Comparison of ENCODE assay signal across 8 mouse cellular contexts in genomic region chr12:70973831-70974230, GRCm38 (mm10). TPM values are rescaled to one million over a fixed set of nuclear protein-coding genes. Genes with fewer than 3 reads are reported as not detected.
DNase-seq lines count a peak whose midpoint lies in the region; ATAC-seq lines count a peak whose summit lies in the region.

No protein-coding gene starts in this region.

- peak overlapping the region; percentile 57 for H3K4me2 ChIP-seq in heart, embryonic 14.5 days (ENCODE audit: low read length)
- H3K4me2 ChIP-seq in forebrain, embryonic 13.5 days, result peak overlapping the region; percentile 49
- peak overlapping the region; percentile 73 for H3K4me2 ChIP-seq in liver, embryonic 15.5 days

- intact Hi-C loops in heart, postnatal 14 days (cut with DNase I), result loop anchor here (5.0 kb wide), 1 partner anchor 163 kb away; the partner anchor contains the start of genes 2700049A03Rik and Timm9

- 84% methylated on average over 4 of the region's 4 CpGs for WGBS in heart, embryonic 14.5 days
- 95% methylated on average over 4 of the region's 4 CpGs for WGBS in forebrain, embryonic 13.5 days
- WGBS in liver, embryonic 15.5 days (ENCODE audit: insufficient replicate concordance), result 61% methylated on average over 4 of the region's 4 CpGs

- no peaks in the 10 kb centered on the region for H3K27me3 ChIP-seq in heart, embryonic 14.5 days (ENCODE audit: control insufficient read depth, insufficient read depth, low read length)
- H3K27me3 ChIP-seq in forebrain, embryonic 13.5 days, result no peaks in the 10 kb centered on the region
- H3K27me3 ChIP-seq in liver, embryonic 15.5 days, result no peaks in the 10 kb centered on the region

- peak overlapping the region in 1 of 2 experiments; percentile 81; a peak in 1 of 4 replicates for H3K4me3 ChIP-seq in heart, embryonic 14.5 days (ENCODE audit: control insufficient read depth in 1 of 2, insufficient read depth in 1 of 2, low read depth in 1 of 2, low read length in 2 of 2)
- H3K4me3 ChIP-seq in forebrain, embryonic 13.5 days, result no peak overlapping the region
- H3K4me3 ChIP-seq in liver, embryonic 15.5 days (replicated peaks), result peak overlapping the region; percentile 92

- no peaks in the 10 kb centered on the region for H3K9me3 ChIP-seq in heart, embryonic 14.5 days (ENCODE audit: control insufficient read depth, low read length)
- no peaks in the 10 kb centered on the region for H3K9me3 ChIP-seq in forebrain, embryonic 13.5 days (replicated peaks)
- no peaks in the 10 kb centered on the region for H3K9me3 ChIP-seq in liver, embryonic 15.5 days (replicated peaks)

- H3K9ac ChIP-seq in heart, embryonic 14.5 days (ENCODE audit: low read length), result no peak overlapping the region
- H3K9ac ChIP-seq in forebrain, embryonic 13.5 days, result no peak overlapping the region
- no peak overlapping the region for H3K9ac ChIP-seq in liver, embryonic 15.5 days

- H3K36me3 ChIP-seq in heart, embryonic 14.5 days (ENCODE audit: control insufficient read depth, insufficient read depth, low read length), result peaks cover 7% of the 10 kb centered on the region; the same call in 1 of the 2 replicates
- H3K36me3 ChIP-seq in forebrain, embryonic 13.5 days (ENCODE audit: poor library complexity, severe bottlenecking), result peaks cover 8% of the 10 kb centered on the region
- peaks cover 8% of the 10 kb centered on the region for H3K36me3 ChIP-seq in liver, embryonic 15.5 days (replicated peaks)

- no peak for ATAC-seq in heart, embryonic 14.5 days (ENCODE audit: insufficient number of reproducible peaks, insufficient read depth, low FRiP score, low read depth)
- no peak for ATAC-seq in forebrain, embryonic 13.5 days
- ATAC-seq in liver, embryonic 15.5 days (ENCODE audit: insufficient read depth), result no peak

- peaks cover 4 to 10% of the 10 kb centered on the region in 2 experiments; a peak in 3 of 4 replicates for H3K4me1 ChIP-seq in heart, embryonic 14.5 days (ENCODE audit: control insufficient read depth in 2 of 2, insufficient read depth in 2 of 2, low read length in 2 of 2)
- H3K4me1 ChIP-seq in forebrain, embryonic 13.5 days, result peaks cover 14% of the 10 kb centered on the region
- peaks cover 30% of the 10 kb centered on the region for H3K4me1 ChIP-seq in liver, embryonic 15.5 days (replicated peaks)

- no peak for DNase-seq in heart, postnatal 14 days
- DNase-seq in ES-CJ7 (ENCODE audit: low read depth, low spot score), result peak; percentile 39
- DNase-seq in layer of hippocampus, adult 8-10 months (ENCODE audit: low spot score in 2 of 2), result no peak
- DNase-seq in adrenal gland, adult 2 months, result no peak
- DNase-seq in layer of hippocampus, adult 11-12 months (ENCODE audit: low spot score), result no peak

- H3K27ac ChIP-seq in heart, embryonic 14.5 days (replicated peaks in 1 of 2; ENCODE audit: control insufficient read depth in 1 of 2, insufficient read depth in 1 of 2, low read depth in 2 of 2, low read length in 2 of 2), result peak overlapping the region; percentile 88 to 97; a peak in 3 of 4 replicates
- no peak overlapping the region for H3K27ac ChIP-seq in forebrain, embryonic 13.5 days
- H3K27ac ChIP-seq in liver, embryonic 15.5 days (replicated peaks), result peak overlapping the region; percentile 97

RNA-seq across cellular contexts. Expression of gene Psma3, which starts 0.6 kb away (rescaled TPM):
- polyA plus RNA-seq in heart, embryonic 14.5 days (2014; fragmentation: Nextera tagmentation; extraction: Ambion mirVana), result 427 and 453 TPM in 2 replicates
- 100 to 1,000 TPM; 218 to 231 TPM for total RNA-seq in heart, postnatal 14 days (2021)
- 640 and 646 TPM in 2 replicates for polyA plus RNA-seq in forebrain, embryonic 13.5 days (2015; fragmentation: Nextera tagmentation; extraction: Ambion mirVana)
- 343 TPM in 2 replicates for polyA plus RNA-seq in liver, embryonic 15.5 days (2015; fragmentation: Nextera tagmentation; extraction: Ambion mirVana)
- 100 to 1,000 TPM; 177 to 217 (median 209) TPM for total RNA-seq in layer of hippocampus, adult 8-10 months (2022)
- 100 to 1,000 TPM; 369 to 448 TPM for total RNA-seq in adrenal gland, adult 2 months (2021)
- 6.2 and 6.8 TPM in 2 replicates for polyA plus RNA-seq in adrenal gland, adult 2 months (2012; rRNA removed)

RNA-seq across cellular contexts. Expression of gene Actr10, which starts 36.2 kb away (rescaled TPM):
- 208 and 222 TPM in 2 replicates for polyA plus RNA-seq in heart, embryonic 14.5 days (2014; fragmentation: Nextera tagmentation; extraction: Ambion mirVana)
- 100 to 1,000 TPM; 136 to 141 TPM for total RNA-seq in heart, postnatal 14 days (2021)
- 272 and 281 TPM in 2 replicates for polyA plus RNA-seq in forebrain, embryonic 13.5 days (2015; fragmentation: Nextera tagmentation; extraction: Ambion mirVana)
- 94.4 and 105 TPM in 2 replicates for polyA plus RNA-seq in liver, embryonic 15.5 days (2015; fragmentation: Nextera tagmentation; extraction: Ambion mirVana)
- 100 to 1,000 TPM; 148 to 170 (median 156) TPM for total RNA-seq in layer of hippocampus, adult 8-10 months (2022)
- 100 to 1,000 TPM; 192 to 229 TPM for total RNA-seq in adrenal gland, adult 2 months (2021)
- 7.4 and 11.1 TPM in 2 replicates for polyA plus RNA-seq in adrenal gland, adult 2 months (2012; rRNA removed)

RNA-seq across cellular contexts. Expression of gene Arid4a, which starts 42.0 kb away (rescaled TPM):
- 23.3 and 29.5 TPM in 2 replicates for polyA plus RNA-seq in heart, embryonic 14.5 days (2014; fragmentation: Nextera tagmentation; extraction: Ambion mirVana)
- total RNA-seq in heart, postnatal 14 days (2021), result 10 to 100 TPM; 16.9 TPM
- polyA plus RNA-seq in forebrain, embryonic 13.5 days (2015; fragmentation: Nextera tagmentation; extraction: Ambion mirVana), result 51.1 and 52.0 TPM in 2 replicates
- 20.7 and 20.8 TPM in 2 replicates for polyA plus RNA-seq in liver, embryonic 15.5 days (2015; fragmentation: Nextera tagmentation; extraction: Ambion mirVana)
- total RNA-seq in layer of hippocampus, adult 8-10 months (2022), result 10 to 100 TPM; 31.8 to 40.3 (median 35.7) TPM
- 10 to 100 TPM; 19.0 to 20.1 TPM for total RNA-seq in adrenal gland, adult 2 months (2021)
- 1.7 and 1.8 TPM in 2 replicates for polyA plus RNA-seq in adrenal gland, adult 2 months (2012; rRNA removed)

Comparison
In these comparisons a context has a peak if more than half of its experiments do, and no peak if none do; other contexts are left out.
1. RNA of gene Psma3, which starts 0.6 kb away (polyA plus RNA-seq): 640 to 646 TPM in forebrain, embryonic 13.5 days, 427 to 453 TPM in heart, embryonic 14.5 days and 343 TPM in liver, embryonic 15.5 days; 6.2 to 6.8 TPM in adrenal gland, adult 2 months; every median in the first group is over 10 times any median in the second.
2. Peak in every context shown above with its lines, with median percentiles within 50 percentile points of each other: H3K4me2 ChIP-seq.